Mouse (Mus musculus) small intestine, adult 2 months (tissue): Measurements from ENCODE around the gene P4ha2. TPM values are rescaled to one million over a fixed set of nuclear protein-coding genes. Genes with fewer than 3 reads are reported as not detected.

Experiments used
- H3K27ac ChIP-seq: fragments of 200-500 bp; 2 replicates; pipeline ENCODE4 v1.5.1; 2012; ENCODE audit warnings: low read depth, low read length, control low read depth, inconsistent platforms; ENCODE audit not compliant: insufficient read depth
- H3K27me3 ChIP-seq: fragments of 200-500 bp; 2 replicates; pipeline ENCODE4 v1.6.1; 2012; ENCODE audit warnings: mild to moderate bottlenecking, moderate library complexity, low read length, inconsistent platforms; ENCODE audit not compliant: control insufficient read depth, insufficient read depth
- H3K36me3 ChIP-seq: fragments of 200-500 bp; 2 replicates; pipeline ENCODE4 v1.6.1; 2012; ENCODE audit warnings: mild to moderate bottlenecking, low read length, control low read depth, inconsistent platforms; ENCODE audit not compliant: control insufficient read depth, insufficient read depth
- H3K4me1 ChIP-seq: fragments of 200-500 bp; 2 replicates; pipeline ENCODE4 v1.6.1; 2012; ENCODE audit warnings: low read length, inconsistent platforms, mixed read lengths; ENCODE audit not compliant: control insufficient read depth, insufficient read depth, insufficient read length
- H3K4me3 ChIP-seq: fragments of 200-500 bp; 2 replicates; pipeline ENCODE4 v1.5.1; 2012; ENCODE audit warnings: low read depth, mild to moderate bottlenecking, control low read depth, inconsistent platforms, low read length, moderate library complexity
- CTCF ChIP-seq: fragments of 200-500 bp; IDR thresholded peaks from 2 replicates; pipeline ENCODE4 v1.5.1; 2012; ENCODE audit warnings: low read depth, mild to moderate bottlenecking, control low read depth, inconsistent platforms, low read length, moderate library complexity, mixed read lengths; ENCODE audit not compliant: insufficient replicate concordance, insufficient read length; ENCODE audit errors: extremely low read depth
- POLR2A ChIP-seq: fragments of 200-500 bp; IDR thresholded peaks from 2 replicates; pipeline ENCODE4 v1.6.1; 2012; ENCODE audit warnings: low read depth, mild to moderate bottlenecking, control low read depth, inconsistent platforms, low read length, moderate library complexity
- WGBS: fragments of 180-500 bp; shearing (Covaris S2); methylation state at CpG from one replicate; pipeline ENCODE4 v1.1.7; 2018; 5-methylcytosine and 5-hydroxymethylcytosine counted together
- polyA plus RNA-seq: library from polyadenylated mRNA; depleted of rRNA; stranded (reverse); fragments of >200 nt; gene quantifications from 2 replicates; pipeline ENCODE4 v1.2.3, GENCODE M21; 2012

Gene P4ha2
- polyA plus RNA-seq, 1 experiment: 1.5 TPM

- Histone ChIP-seq H3K27ac (no peak overlapping the region), H3K36me3 (no peaks in the 10 kb centered on the region), H3K4me1 (peaks cover 10% of the 10 kb centered on the region; the same call in 1 of the 2 replicates)
Observed at GRCm38 (mm10) chr11:54063472-54063775, 36.5 kb upstream of the P4ha2 start.

GRCm38 (mm10) chr11:54064412-54064978 lies 35.4 kb upstream of the P4ha2 start:
- whole genome bisulfite sequencing: 69% methylated on average over 3 of the region's 3 CpGs

More at GRCm38 (mm10) chr11:54063472-54063775, 36.5 kb upstream of the P4ha2 start:
- WGBS: 81% methylated on average over 10 of the region's 10 CpGs
- TF ChIP-seq POLR2A (no peak), CTCF (no peak)
- Histone ChIP-seq H3K4me3 (no peak overlapping the region), H3K27me3 (no peaks in the 10 kb centered on the region)

GRCm38 (mm10) chr11:54065106-54065914 lies 34.6 kb upstream of the P4ha2 start:
- TF ChIP-seq POLR2A (no peak), CTCF (no peak)
- peaks cover 7% of the 10 kb centered on the region for H3K4me1 ChIP-seq
- WGBS: 62% methylated on average over 12 of the region's 12 CpGs

More at GRCm38 (mm10) chr11:54064412-54064978, 35.4 kb upstream of the P4ha2 start:
- TF ChIP-seq CTCF (no peak), POLR2A (no peak)
- Histone ChIP-seq H3K36me3 (no peaks in the 10 kb centered on the region), H3K4me3 (no peak overlapping the region), H3K27ac (no peak overlapping the region), H3K27me3 (peaks cover 8% of the 10 kb centered on the region; the same call in 1 of the 2 replicates), H3K4me1 (peaks cover 10% of the 10 kb centered on the region)

GRCm38 (mm10) chr11:54065915-54066178 lies 34.0 kb upstream of the P4ha2 start:
- H3K4me3 ChIP-seq: no peak overlapping the region
- H3K4me1 ChIP-seq: peaks cover 3% of the 10 kb centered on the region
- TF ChIP-seq CTCF (no peak), POLR2A (no peak)
- H3K36me3 ChIP-seq: no peaks in the 10 kb centered on the region
- H3K27ac ChIP-seq: no peak overlapping the region
- peaks cover 8% of the 10 kb centered on the region; the same call in 1 of the 2 replicates for H3K27me3 ChIP-seq
- 55% methylated on average over 4 of the region's 4 CpGs for WGBS

More at GRCm38 (mm10) chr11:54065106-54065914, 34.6 kb upstream of the P4ha2 start:
- Histone ChIP-seq H3K27me3 (peaks cover 8% of the 10 kb centered on the region; the same call in 1 of the 2 replicates), H3K36me3 (no peaks in the 10 kb centered on the region), H3K4me3 (no peak overlapping the region), H3K27ac (no peak overlapping the region)

GRCm38 (mm10) chr11:54066400-54066799 lies 33.5 kb upstream of the P4ha2 start:
- no peak overlapping the region for H3K27ac ChIP-seq
- WGBS: 78% methylated on average over 5 of the region's 5 CpGs
- H3K36me3 ChIP-seq: no peaks in the 10 kb centered on the region
- H3K27me3 ChIP-seq: peaks cover 8% of the 10 kb centered on the region; the same call in 1 of the 2 replicates
- no peak for TF ChIP-seq POLR2A
- TF ChIP-seq CTCF: no peak
- no peak overlapping the region for H3K4me3 ChIP-seq
- no peaks in the 10 kb centered on the region; the same call in none of the 2 replicates for H3K4me1 ChIP-seq

GRCm38 (mm10) chr11:54067318-54067995 lies 32.4 kb upstream of the P4ha2 start:
- H3K4me1 ChIP-seq: peaks cover 9% of the 10 kb centered on the region
- WGBS: 76% methylated on average over 12 of the region's 12 CpGs
- H3K27ac ChIP-seq: no peak overlapping the region
- H3K27me3 ChIP-seq: peaks cover 8% of the 10 kb centered on the region; the same call in 1 of the 2 replicates
- H3K36me3 ChIP-seq: no peaks in the 10 kb centered on the region
- peak overlapping the region; percentile 63 for H3K4me3 ChIP-seq
- TF ChIP-seq POLR2A: no peak
- no peak for TF ChIP-seq CTCF
